Mouse (Mus musculus): Measurements from ENCODE around the gene Trim41.
"Not testable (repeated sequence)": the region's sequence is repeated elsewhere in the genome, so short reads cannot be mapped to it uniquely, and the experiment has no call there.

Gene Trim41

DNA sequence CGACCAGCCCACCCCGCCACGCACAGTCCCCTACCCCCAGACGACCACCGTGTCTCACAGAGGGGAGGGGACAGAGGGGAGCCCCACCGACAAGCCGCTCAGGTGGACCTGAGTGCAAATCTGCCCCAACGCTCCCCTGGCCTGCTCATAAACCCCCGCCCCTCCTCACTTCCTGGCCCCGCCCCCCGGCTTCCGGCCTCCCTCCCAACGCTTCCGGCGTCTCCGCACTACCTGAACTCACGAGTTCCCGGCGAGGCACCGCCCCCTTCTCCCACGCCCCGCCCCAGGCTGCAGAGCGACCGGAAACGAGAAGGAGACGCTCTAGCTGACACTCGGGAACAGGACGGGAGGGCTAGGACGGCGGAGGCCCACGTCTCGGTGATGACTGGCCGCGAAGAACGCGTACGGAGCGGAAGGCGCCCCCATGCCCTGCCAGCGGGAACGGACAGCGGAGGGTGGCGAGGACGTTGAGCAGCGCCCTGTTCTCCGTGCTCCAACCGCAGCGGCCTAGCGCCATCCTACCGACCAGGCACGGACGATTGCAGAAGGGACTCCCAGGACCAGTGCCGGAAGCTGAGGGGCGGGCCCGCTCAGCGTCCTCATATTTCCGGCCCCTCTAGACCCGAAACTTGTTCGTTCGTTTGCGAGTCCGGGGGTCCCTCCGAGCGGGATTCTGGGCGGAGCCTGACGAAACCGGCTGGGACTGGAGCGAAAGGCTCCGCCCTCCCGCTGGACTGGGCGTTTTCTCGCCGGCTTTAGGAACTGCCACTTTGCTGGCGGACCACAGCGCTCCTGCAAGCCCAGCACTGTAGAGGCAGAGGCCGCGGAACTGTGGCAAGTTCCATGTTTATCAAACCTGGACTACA, at the start of gene Trim41:
TSS of gene Trim41 (minus strand) at position 554 of the 866 bp plus-strand sequence.
- DNase-seq (ENCODE audit: low spot score) = peak; percentile 100

DNA sequence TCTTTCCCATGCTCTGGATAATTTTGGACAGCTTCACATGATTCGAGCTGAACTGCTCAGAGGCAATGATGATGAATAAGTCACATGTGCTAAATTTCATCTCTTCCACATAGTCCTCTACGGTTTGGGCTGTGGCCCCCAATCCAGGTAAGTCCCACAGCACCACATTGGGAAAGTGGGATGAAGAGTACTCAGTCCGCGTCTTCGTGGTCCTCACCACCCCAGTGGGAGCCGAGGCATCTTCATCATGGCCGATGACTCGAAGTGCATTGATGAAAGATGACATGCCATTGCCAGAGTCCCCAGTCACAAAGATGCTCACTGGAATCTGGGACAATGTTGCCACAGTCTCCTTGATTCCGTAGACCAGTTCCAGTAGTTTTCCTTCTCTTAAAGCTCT, 49.3 kb upstream of the Trim41 start:
- no peak for DNase-seq (ENCODE audit: low spot score)

DNA sequence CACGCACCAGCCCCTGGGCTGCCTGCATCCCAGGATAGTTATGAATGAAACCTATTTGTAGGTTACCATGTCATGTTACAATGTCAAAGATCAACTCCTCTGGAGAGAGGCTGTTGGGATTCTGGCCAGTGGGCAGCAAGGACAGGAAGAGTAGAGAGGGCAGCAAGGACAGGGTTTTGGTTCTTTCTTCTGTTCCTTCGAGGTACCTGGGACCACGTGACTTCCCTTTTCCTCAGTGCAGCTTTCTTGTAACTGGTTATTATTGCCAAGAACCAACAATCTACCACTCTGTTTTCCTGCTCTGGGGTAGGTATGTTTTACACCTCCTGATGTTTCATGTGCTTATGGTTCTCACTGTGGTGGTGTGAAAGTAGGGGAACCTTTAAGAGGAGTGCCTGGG, 46.7 kb upstream of the Trim41 start:
- DNase-seq (ENCODE audit: low spot score) = no peak

DNA sequence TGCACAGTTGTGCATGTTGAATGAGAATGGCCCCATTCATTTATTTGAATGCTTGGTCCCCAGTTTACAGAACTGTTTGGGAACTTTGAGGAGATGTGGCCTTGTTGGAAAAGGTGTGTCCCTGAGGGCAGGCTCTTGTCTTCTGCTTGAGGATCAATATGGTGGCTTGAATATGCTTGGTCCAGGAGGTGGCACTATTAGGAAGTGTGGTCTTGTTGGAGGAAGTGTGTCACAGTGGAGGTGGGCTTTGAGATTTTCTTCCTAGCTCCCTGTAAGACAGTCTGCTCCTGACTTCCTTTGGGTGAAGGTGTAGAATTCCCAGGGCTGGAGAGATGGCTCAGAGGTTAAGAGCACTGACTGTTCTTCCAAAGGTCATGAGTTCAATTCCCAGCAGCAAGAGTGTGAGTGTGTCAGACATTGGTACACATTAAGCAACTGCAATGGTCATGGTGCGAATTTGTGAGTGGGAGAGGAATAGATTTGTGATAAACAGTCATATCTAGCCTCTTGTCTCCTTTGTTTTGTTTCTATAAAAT, 45.7 kb upstream of the Trim41 start:
- peak; percentile 69 for DNase-seq (ENCODE audit: low spot score)

DNA sequence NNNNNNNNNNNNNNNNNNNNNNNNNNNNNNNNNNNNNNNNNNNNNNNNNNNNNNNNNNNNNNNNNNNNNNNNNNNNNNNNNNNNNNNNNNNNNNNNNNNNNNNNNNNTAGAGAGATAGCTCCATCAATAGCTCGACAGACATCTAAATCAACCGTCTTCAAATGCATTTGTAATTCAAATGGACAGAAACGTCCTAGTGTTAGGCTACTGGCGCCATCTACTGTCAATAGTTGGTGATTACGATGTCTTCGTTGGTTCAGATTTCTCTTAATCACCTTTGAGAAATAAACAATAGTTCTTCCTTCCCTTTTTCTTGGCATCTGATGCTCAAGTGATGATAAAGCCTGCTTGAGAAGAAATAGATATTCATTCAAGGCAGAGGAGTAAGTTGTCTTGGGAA, 41.9 kb upstream of the Trim41 start:
- peak; percentile 38 for DNase-seq (ENCODE audit: low spot score)

- DNase-seq (ENCODE audit: low spot score) = peak; percentile 86
Observed at GRCm38 (mm10) chr11:48853474-48854180, 36.5 kb upstream of the Trim41 start.

- DNase-seq (ENCODE audit: low spot score) = no peak
Observed at GRCm38 (mm10) chr11:48852624-48853473, 35.7 kb upstream of the Trim41 start.

- no peak for DNase-seq (ENCODE audit: low spot score)
Observed at GRCm38 (mm10) chr11:48852190-48852589, 35.0 kb upstream of the Trim41 start.

GRCm38 (mm10) chr11:48851270-48851995, 34.3 kb upstream of the Trim41 start:
- DNase-seq (ENCODE audit: low spot score) = no peak

DNA sequence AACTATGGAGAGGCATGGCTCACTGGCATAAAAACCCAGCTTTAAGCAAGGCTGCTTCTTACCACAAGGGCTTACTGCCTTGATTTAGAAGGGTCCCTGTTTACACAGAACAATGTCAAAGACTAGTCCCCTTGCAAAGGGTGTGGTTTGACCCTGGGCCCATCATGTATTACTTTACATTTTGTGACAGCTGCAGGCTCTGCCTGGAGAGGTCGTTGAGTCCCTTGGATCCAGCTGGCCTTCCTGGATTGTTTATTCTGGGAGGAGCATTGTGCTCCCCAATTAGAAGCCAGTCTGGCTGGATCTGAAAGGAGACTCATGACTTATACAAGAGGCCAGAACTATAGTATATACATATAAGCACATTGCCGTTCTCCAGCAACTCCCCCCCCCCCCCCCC, 33.1 kb upstream of the Trim41 start:
- no peak for DNase-seq (ENCODE audit: low spot score)

DNA sequence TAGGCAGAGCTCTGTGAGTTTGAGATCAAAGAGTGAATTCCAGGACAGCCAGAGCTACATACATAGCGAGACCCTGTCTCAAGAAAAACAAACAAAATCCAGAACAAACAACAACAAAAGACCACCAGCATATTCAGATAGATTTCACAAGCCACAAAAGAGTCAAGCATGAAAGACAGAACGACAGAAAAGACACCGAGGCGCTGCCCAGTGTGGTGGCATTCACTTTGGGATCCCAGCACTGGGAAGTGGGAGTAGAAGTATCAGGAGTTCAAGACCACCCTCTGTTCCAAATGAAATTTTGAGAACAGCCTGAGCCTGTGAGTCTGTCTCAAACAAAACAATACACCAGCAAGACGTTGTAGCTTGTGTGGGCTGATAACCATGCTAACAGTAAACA, 29.7 kb upstream of the Trim41 start:
- no peak for DNase-seq (ENCODE audit: low spot score)

DNA sequence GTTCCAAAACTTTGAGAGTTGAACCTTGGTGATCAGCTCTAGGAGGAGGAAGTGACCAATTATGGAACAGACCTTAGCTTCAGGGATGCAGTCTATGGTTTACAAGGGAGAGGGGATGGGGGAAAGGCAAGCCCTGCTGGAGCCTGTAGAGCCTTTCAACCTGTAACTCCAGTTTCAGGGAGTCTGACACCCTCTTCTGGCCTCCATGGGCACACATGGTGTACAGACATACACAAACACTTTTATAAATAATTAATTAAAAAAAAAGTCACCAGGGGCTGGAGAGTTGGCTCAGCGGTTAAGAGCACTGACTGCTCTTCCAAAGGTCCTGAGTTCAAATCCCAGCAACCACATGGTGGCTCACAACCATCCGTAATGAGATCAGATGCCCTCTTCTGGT, 29.2 kb upstream of the Trim41 start:
- DNase-seq (ENCODE audit: low spot score) = not testable (repeated sequence)

- no peak for DNase-seq (ENCODE audit: low spot score)
Observed at GRCm38 (mm10) chr11:48845244-48845815, 28.2 kb upstream of the Trim41 start.

DNA sequence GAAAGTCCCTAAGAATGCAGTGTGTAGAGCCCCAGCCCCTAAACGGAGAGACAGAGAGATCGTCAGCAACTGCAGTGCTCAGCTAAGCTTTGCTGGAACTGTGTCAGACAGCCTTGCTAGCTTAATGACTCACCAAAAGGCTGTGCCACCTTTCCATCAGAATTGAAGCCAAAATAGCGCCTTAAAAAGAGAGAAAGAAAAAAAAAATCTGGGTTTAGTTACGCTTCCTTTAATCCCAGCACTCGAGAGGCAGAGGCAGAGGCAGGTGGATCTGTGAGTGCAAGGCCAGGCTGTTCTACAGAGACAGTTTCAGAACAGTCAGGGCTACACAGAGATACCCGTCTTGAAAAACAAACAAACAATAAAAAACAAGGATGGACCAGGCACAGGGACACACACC, 27.2 kb upstream of the Trim41 start:
- DNase-seq (ENCODE audit: low spot score) = no peak

DNA sequence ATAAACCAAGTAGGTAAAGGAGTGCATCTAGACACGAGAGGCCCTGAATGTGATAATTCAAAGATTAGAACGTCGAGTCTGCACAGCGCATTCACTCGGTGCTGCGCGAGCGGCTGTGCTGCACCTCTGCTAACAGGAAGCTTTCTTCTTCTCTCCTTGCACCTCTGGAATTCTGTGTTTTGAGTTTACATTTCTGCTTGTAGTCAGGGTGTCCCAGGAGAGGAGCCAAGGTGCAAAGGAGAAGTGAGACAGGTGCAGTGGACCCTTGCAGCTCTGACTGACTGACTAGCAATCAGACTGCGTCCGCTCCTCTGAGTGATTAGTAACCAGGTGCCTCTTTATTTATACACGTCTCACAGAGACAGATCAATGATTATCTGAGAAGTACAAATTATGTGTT, 26.0 kb upstream of the Trim41 start:
- DNase-seq (ENCODE audit: low spot score) = no peak

- DNase-seq (ENCODE audit: low spot score) = no peak
Observed at GRCm38 (mm10) chr11:48842378-48842792, 25.2 kb upstream of the Trim41 start.

DNA sequence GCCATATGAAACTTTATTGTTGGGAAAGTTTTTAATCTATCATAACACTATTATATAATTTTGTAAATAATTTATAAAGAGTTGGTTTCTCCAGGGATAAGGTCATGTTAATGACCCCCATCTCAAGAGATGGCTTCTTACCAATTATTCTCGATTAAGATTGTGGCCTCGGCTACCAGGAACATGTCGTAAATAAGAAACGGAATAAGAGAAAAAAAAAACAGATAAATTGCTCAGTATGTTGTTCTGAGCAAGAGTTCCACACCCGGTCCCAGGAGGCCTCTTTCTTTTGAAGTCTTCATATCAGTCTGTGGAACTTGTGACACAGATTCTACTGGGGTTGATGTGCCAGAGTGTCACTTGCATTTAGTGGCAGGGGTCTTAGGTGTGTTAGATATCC, 24.1 kb upstream of the Trim41 start:
- no peak for DNase-seq (ENCODE audit: low spot score)

DNA sequence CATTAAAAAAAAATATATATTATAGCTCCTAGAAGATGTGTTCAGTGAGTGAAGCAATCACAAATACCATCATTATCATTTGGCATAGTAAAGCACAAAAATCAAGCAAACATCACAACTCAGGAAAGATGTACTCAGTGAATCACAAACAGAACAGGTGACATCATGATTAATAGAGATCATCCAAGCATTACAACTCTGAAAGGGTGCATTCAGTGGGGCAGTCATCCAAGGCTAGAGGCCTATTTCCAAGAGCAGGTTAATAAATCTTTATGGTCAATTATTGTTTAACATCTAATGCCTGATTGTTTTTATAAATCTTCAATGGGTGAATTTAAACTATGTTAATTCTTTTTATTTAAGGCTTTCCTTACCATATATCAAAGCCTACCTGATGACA, 23.7 kb upstream of the Trim41 start:
- no peak for DNase-seq (ENCODE audit: low spot score)

GRCm38 (mm10) chr11:48838879-48839680, 21.9 kb upstream of the Trim41 start:
- DNase-seq (ENCODE audit: low spot score) = no peak

DNA sequence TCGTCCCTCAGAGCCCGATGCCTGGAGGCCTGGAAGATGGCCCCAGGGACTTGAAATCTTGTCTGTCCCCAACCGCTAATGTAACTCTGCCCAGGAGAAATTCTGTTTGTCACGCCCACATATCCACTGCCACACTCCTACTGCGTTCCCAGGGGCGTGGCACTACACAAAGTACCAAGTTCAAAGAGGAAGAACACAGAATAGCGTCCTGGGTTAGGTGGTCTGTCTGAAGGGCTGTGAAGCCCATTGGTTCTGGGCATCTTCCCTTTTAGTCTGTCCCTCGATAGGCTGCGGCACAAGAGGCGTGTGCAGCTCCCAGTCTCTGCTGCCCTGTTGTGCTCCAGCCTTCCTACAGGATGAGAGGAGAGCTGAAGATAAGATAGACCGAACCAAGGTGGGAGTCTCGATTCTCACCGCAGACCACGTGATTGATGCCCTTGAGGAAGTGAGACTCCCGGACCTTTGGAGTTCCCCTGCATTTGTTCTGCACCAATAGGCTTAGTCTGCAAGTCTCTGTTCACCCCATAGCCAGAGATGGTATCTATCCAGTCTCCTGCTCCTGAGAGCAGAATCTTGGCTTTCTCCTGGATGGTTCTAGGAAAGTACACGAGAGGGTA, 21.1 kb upstream of the Trim41 start:
- peak; percentile 28 for DNase-seq (ENCODE audit: low spot score)
